Mouse (Mus musculus): ENCODE results near the gene St6gal2. TPM values are rescaled to one million over a fixed set of nuclear protein-coding genes. Genes with fewer than 3 reads are reported as not detected.

The St6gal2 gene
- polyA plus RNA-seq, 1 experiment: 30.2 TPM

GRCm38 (mm10) chr17:55479367-55479766 is 34.2 kb downstream of the St6gal2 start:
- no peak for TF ChIP-seq CTCF (IDR thresholded peaks at IDR 0.05; ENCODE audit: borderline replicate concordance, extremely low read depth, insufficient read depth, insufficient read length)
- DNase-seq (ENCODE audit: low read depth): peak; percentile 63

- no peak for DNase-seq (ENCODE audit: low read depth)
- TF ChIP-seq POLR2A (IDR thresholded peaks at IDR 0.05; ENCODE audit: borderline replicate concordance, extremely low read depth, insufficient read depth, insufficient read length, poor library complexity, severe bottlenecking) (no peak), CTCF (IDR thresholded peaks at IDR 0.05; ENCODE audit: borderline replicate concordance, extremely low read depth, insufficient read depth, insufficient read length) (no peak)
Observed at GRCm38 (mm10) chr17:55484108-55484870, 39.1 kb downstream of the St6gal2 start.

- DNase-seq (ENCODE audit: low read depth): no peak
- no peak for TF ChIP-seq POLR2A (IDR thresholded peaks at IDR 0.05; ENCODE audit: borderline replicate concordance, extremely low read depth, insufficient read depth, insufficient read length, poor library complexity, severe bottlenecking)
- TF ChIP-seq CTCF (IDR thresholded peaks at IDR 0.05; ENCODE audit: borderline replicate concordance, extremely low read depth, insufficient read depth, insufficient read length): no peak
Observed at GRCm38 (mm10) chr17:55531872-55532271, 86.7 kb downstream of the St6gal2 start.

- DNase-seq (ENCODE audit: low read depth): no peak
Observed at GRCm38 (mm10) chr17:55548476-55548875, 103.3 kb downstream of the St6gal2 start.

GRCm38 (mm10) chr17:55561774-55562173 is 116.6 kb downstream of the St6gal2 start:
- TF ChIP-seq POLR2A (IDR thresholded peaks at IDR 0.05; ENCODE audit: borderline replicate concordance, extremely low read depth, insufficient read depth, insufficient read length, poor library complexity, severe bottlenecking) (no peak), CTCF (IDR thresholded peaks at IDR 0.05; ENCODE audit: borderline replicate concordance, extremely low read depth, insufficient read depth, insufficient read length) (no peak)
- no peak for DNase-seq (ENCODE audit: low read depth)

More at GRCm38 (mm10) chr17:55548476-55548875, 103.3 kb downstream of the St6gal2 start:
- no peak for TF ChIP-seq CTCF (IDR thresholded peaks at IDR 0.05; ENCODE audit: borderline replicate concordance, extremely low read depth, insufficient read depth, insufficient read length)

Other genes starting within 250 kb of the St6gal2 start
- gene Vmn2r118, start 179.8 kb downstream of the St6gal2 start, polyA plus RNA-seq (2012; rRNA removed): 0.03 TPM in 2 replicates

Data from brain, embryonic 14.5 days (tissue).